Mouse (Mus musculus): ENCODE results near the gene Baz2b. TPM values are rescaled to one million over a fixed set of nuclear protein-coding genes. Genes with fewer than 3 reads are reported as not detected.
"Not testable (repeated sequence)": the region's sequence is repeated elsewhere in the genome, so short reads cannot be mapped to it uniquely, and the experiment has no call there.

Gene Baz2b
- total RNA-seq, 1 experiment from 2014 or later = 143 TPM

DNA sequence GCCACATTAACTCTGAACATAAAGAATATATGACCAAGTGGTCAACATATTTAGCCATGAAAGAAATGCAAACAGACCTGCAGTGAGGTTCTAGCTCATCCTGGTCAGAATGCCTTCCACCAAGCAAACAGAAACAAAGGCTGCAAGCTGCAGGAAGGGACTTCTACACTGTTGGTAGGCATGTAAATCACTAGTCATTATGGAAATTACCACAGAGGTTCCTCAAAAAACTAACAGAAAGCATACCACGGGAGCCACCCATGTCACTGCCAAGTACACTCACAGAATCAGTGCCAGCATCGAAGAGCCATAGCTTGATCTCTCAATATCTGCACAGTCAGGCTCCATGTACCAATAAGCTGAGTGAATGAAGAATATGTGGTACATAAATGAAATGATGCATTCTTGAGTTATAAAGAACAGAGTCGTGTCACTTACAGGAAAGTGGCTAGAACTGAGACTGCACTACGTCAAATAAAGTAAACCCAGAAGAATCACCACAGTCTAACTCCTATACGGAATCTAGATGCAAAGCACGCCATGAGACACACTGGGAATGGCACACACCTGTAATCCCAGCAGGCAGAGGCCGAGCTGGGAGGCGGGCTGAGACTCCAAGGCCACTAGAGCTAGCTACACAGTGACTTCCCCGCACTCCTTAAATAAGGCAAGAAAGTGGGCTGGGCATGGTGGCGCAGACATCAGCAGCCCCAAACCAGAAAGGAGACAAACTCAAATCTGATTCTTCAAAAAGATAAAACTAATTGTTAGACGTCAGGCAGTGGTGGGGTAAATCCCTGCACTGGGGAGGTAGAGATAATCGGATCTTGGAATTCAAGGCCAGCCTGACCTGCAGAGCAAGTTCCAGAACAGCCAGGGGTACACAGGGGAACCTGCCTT is 95.7 kb downstream of the Baz2b start:
- peak; percentile 93 for ATAC-seq (replicated peaks; ENCODE audit: low read depth, poor library complexity, severe bottlenecking)

DNA sequence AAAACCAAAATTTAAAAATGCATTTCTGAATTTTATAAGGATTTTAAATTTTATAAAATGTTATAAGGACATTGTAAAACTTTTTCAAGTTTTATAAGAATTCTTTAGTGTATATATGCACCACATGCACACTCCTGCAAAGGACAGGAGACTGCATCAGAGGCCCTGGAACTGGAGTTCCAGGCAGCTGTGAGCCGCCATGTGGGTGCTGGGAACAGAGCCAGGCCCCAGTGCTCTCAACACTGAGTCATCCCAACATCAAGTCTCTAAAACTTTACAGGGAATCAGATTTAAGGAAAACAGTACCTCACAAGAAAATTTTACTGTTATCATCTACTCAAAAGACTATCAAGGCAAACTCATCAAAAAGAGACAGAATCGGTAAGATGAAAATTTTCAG is 97.5 kb downstream of the Baz2b start:
- ATAC-seq (replicated peaks; ENCODE audit: low read depth, poor library complexity, severe bottlenecking) = no peak

DNA sequence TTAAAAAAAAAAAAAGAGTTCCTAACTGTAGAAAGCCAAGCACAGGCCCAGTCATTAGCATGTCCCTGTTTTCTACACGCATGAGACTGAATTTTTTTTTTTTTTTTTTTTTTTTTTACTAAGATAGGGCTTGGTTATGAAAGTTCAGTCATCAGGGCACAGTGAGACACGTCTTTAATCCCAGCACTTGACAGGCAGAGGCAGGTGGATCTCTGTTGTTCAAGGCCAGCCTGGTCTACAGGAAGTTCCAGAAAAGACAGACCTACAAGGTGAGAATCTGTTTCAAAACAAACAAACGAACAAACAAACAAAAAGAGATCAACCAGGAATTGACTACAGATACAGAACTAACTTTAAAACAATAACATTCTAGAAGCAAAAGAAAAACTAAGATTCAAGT is 100.6 kb downstream of the Baz2b start:
- ATAC-seq (replicated peaks; ENCODE audit: low read depth, poor library complexity, severe bottlenecking) = no peak

DNA sequence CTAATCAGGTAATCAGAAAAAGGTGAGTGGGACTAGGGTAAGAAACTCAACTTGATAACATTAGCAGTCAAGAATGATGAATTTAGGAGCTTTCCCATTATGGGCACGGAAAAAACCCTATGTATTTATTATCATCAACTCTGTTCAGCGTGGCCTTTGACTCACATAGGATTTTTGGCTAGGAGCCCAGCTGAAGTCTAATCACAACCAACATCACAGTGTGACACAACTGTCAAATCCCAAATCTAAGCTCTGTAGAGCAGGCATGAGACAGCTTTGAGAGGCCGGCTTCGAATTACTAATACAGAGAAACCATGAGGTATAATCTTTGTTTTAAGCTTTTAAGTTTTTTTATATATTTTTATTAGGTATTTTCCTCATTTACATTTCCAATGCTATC is 113.0 kb downstream of the Baz2b start:
- 0 out of 2 replicates have a peak, but pooled peaks have one; percentile 18 for ATAC-seq (replicated peaks; ENCODE audit: low read depth, poor library complexity, severe bottlenecking)

DNA sequence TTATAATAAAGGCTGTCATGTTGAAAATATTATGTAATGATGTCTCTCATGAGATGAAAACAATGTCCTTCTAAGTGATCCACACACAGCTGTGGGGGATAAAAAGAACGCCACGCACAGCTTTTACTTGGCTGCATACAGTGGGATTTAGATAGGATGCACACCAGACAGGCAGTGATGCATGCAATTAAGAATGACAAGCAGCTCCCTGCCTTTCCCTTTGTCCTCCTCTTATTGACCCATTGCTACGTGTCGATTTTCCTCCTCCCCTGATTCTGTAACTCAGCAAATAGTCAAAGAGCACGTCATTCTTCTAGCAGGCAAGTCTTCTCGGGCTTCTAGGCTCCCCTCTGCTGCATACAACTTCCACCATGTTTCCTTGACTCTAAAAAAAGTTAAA is 119.4 kb downstream of the Baz2b start:
- no peak for ATAC-seq (replicated peaks; ENCODE audit: low read depth, poor library complexity, severe bottlenecking)

DNA sequence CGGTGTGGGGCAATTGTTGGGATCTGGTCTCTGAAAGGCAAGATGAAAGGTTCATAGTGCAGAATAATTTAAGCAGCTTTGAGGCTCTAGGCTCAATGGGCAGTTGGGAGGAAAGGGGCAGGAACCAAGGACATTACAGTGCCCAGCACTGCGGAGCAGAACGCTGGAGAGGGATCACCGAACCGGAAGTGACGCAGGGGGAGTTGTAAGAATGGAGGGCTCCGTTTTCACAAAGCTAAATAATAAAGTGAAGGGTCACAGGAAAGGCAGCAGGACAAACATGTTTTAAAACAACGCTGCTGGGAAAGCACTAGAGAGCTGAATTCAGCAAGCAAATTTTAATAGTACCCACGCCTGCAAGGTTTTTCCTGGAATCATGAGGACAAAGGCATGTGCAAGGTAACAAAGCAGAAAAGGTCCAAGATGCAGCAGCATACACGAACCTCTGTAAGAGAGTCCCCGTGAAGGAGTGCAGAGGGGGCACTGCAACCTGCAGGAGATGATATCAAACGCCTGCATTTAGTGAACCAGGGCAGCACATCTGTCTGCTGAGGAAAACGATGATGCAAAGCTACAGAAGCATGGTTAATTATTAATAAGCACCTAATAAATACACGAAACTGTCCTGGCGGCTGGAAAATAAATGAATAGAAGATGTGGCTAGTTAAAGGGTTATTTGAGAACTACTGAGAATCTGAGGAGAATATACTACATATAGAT is 120.0 kb downstream of the Baz2b start:
- ATAC-seq (replicated peaks; ENCODE audit: low read depth, poor library complexity, severe bottlenecking) = no peak

DNA sequence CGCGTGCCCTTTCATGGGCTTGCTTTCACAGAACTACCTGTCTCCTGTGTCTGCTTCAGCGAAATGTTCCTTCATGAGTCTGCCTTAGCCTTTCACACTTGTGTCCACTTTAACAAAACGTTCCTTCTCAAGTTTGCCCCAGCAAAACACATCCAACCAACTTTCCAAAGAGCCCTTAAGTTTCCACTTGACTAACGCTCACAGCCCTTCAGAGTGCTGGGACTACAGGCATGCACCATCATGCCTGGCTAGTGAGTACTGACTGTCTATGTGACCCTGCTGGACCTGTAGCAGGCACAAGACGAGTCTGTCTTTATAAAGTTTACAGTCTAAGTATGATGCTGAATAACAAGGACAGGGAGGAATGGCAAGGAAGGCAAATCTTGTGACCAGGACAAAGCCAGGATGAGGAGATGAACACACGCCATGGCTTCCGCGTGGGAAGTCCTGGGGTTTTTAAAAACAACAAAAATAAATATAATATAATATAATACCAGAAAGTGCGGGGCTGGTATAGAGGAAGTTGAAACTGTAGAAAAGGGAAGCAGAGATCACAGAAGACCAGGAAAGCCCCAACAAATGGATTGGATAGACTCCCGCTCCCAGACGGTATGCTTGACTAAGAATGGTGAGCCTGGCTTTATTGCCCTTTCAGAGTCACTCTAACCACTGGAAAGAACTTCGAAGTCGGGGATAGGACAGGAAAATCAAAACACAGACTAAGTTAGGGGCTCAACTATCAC is 120.7 kb downstream of the Baz2b start:
- peak; percentile 60 for ATAC-seq (replicated peaks; ENCODE audit: low read depth, poor library complexity, severe bottlenecking)

DNA sequence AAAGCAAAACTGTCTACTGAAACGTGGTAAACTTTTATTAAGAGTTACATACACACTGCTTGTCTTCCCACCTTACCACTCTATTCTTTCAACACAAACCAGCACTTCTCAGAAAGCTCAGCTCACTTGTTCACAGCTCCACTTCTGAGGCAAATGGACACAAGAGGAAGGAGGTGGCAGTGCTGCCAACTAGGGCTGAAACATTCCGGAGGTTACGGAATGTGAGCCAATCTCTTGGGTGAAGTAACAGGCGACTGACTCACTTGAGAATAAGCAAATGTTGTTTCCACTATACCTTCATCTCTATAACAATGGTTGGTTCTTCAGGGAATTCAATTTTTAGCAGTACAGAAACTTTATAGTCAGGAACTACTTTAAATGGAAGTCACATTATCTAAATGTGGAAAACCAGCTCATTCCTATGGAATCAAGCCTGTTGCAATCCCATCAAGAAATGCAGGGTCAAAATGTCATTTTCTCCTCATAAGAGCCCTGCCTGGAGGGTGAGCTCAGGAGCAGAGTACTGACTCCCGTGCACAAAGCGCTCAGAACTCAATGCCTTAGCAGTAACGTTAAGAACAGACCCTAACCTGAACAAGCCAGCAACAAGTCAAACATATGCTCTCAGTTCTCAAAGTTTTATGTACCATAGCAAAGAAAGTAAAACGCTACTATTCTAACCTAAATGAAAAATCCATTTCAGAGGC is 123.3 kb downstream of the Baz2b start:
- no peak for ATAC-seq (replicated peaks; ENCODE audit: low read depth, poor library complexity, severe bottlenecking)

DNA sequence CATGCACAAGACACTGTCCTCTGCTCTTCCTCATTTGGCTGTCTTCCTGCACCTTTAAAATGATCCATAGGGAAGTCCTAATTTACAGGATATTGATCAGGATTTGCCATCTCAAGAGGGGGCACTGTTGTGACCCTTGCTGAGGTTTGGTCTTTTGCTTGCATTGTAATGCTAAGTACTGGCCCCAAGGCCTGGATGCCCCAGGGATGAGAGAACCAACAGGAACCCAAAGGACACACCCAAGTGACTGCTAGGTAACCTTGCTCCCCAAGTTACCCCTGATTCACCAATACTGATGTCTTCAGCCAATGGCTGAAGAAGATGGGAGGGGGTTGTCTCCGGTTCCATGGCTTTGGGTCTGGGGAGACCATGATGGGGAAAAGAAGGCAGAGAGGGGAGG is 124.8 kb downstream of the Baz2b start:
- ATAC-seq (replicated peaks; ENCODE audit: low read depth, poor library complexity, severe bottlenecking) = no peak

DNA sequence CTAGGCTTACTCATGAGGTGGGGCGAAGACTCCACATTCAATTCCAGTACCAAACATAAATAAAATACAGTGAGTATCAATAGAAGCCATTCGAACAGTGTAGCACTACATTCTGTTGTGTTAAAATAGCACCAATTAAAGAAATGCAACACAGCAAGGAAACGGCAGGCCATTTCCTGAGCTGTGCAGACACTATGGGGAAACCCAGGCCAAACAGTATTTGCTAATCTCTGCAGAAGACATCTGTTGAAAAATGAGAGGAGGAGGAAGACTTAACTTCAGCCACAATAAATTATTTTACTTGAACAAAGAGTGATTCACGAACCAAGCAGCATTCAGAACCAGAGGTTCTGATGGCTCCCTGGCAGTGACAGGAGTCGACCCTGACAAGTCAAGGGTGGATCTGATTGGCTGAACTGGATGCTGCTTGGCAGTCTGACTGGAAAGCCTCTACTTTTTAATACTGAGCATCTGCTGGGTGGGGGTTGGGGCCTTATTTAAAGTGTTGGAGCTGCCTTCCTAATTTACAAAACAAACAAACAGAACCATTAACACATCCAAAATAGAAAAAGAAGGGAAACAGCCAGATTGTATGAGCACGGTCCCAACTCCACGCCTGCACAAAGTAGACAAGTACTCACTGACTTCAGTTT is 126.5 kb downstream of the Baz2b start:
- no peak for ATAC-seq (replicated peaks; ENCODE audit: low read depth, poor library complexity, severe bottlenecking)

DNA sequence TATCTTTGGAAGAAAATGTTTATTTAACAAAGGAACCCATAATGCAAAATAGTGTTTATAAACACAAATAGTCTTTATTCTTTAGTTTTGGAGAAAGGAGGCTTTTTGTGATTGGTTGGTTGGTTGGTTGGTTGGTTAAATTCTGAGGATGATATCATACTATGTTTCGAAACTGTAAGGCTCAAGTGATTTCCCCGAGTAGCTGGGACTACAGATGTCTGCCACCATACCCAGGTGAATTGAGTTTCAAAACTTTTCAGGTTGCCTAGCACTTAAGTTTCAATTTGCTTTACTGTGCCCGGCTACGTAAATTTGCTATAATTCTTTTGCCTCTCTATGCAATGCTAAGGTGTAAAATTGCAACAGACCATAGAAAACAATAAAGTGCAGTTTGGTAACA is 127.4 kb downstream of the Baz2b start:
- no peak for ATAC-seq (replicated peaks; ENCODE audit: low read depth, poor library complexity, severe bottlenecking)

DNA sequence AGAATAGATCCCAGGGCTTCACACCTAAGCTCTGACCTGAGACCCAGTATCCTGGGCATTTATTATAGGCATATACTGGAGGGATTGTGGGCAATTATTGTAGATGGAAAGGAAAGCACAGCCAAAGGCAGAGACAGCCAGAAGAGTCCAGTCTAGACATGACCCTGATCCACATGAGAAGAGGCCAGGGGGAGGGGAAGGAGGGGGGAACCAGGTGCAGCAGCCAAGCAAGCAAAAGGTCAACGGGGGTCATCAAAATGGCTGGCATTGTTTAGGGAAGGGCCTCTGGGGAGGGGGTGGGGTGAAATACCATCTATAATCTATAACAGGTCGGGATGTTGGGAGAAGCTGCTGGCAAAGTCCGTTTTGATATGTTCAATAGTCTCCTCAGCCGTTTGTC is 128.8 kb downstream of the Baz2b start:
- no peak for ATAC-seq (replicated peaks; ENCODE audit: low read depth, poor library complexity, severe bottlenecking)

DNA sequence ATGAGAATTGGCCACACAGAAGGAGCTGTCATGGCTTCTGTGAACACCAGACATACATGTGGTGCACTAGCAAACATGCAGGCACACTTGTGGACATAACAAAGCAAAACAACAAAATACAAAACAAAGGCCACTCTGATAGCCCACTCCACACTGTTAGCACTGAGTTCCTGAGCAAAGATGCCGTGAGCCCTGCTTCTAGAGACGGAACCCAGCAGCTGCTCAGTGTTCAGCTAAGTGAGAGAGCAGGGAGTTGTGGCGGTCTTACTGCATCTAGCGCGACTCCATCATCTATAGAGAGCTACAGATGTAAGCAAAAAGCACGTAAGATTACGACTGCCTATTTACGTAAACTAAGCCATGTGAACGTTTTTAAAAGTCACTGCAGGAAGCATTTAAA is 132.0 kb downstream of the Baz2b start:
- no peak for ATAC-seq (replicated peaks; ENCODE audit: low read depth, poor library complexity, severe bottlenecking)

DNA sequence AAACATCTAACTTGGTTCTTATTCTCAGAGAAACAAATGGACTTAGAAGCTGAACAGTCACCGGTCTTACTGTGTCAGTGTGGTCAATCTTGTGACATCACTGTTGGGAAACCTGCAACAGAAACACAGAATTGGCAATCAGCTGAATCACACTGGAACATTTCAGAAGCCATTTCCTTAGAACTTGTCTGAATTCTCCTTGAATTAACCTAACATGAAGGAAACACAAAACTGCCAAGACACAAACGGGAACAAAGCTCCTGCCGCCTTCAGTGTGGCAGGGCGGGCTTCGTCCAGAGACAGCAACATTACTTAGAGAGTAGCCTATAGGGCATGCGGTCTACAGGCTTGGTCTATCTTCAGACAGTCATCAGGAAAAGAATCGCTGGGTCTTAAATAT is 132.8 kb downstream of the Baz2b start:
- peak; percentile 73 for ATAC-seq (replicated peaks; ENCODE audit: low read depth, poor library complexity, severe bottlenecking)

DNA sequence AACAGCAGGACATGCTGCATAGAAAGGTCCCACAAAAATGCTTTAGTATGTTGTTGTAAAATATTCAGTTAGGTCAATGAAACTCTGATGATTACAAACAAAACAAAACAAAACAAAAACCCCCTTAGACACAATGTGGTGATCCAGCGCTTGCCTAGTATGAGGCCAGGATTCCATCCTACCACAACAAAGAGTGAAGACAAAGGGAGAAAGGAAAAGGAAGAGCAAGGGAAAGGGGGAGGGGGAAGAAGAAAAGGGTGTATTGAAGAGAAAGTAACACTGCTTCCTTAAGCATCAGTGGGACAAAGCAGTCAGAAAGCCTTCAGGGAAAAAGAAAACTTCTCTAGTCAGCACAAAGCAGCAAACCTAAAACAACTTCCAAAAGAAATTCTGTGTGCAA is 133.6 kb downstream of the Baz2b start:
- no peak for ATAC-seq (replicated peaks; ENCODE audit: low read depth, poor library complexity, severe bottlenecking)

DNA sequence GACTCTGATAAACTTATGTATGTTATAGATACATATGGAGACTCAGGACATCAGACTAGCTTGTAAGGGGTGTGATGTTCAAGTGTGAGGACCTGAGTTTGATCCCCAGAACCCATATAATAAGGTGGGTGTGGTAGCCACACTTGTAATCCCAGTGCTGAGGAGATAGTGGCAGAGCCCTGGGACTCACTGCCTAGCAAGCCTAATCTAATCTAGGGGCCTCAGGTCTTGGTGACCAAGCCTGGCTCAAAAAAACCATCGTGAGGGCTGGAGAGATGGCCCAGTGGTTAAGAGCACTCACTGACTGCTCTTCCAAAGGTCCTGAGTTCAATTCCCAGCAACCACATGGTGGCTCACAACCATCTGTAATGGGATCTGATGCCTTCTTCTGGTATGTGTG is 135.8 kb downstream of the Baz2b start:
- not testable (repeated sequence) for ATAC-seq (replicated peaks; ENCODE audit: low read depth, poor library complexity, severe bottlenecking)

DNA sequence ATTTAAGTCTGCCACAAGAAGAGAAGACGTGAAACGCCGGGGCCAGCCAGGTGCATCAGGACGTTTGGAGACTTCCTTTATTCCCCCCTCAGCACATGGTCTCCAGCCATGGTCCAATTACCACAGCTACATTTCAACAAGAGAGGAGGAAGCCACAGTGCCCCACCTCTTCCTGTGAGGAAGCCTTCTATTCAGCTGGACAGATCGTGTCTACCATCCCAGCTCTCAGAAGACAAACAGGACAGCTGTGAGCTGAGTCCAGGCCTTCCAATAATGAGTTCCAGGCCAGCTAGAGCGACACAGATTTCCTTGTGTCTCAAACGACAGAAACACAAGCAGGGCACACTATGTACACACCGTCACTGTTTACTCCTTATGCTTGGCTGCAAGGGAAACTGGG is 137.8 kb downstream of the Baz2b start:
- ATAC-seq (replicated peaks; ENCODE audit: low read depth, poor library complexity, severe bottlenecking) = peak; percentile 94

DNA sequence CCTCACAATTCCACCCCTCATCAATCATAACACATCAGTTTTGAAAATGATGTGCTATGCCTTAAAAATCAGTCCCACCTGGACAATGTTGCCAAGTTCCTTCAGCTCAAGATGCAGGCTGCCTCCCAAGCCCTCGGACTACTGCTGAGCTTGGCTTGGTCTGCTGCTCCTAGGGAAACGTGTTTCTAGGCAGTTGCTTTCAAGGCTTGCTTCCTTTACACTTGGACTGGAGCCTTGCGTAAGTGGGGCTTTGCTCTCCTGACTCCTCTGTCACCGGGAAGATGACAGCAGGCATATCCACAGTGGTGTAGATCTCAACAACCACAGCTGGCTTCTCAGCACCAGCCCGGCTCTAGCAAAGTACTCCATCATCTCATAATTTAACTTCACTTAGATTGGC is 138.7 kb downstream of the Baz2b start:
- ATAC-seq (replicated peaks; ENCODE audit: low read depth, poor library complexity, severe bottlenecking) = peak; percentile 16; the same call in 1 of the 2 replicates

DNA sequence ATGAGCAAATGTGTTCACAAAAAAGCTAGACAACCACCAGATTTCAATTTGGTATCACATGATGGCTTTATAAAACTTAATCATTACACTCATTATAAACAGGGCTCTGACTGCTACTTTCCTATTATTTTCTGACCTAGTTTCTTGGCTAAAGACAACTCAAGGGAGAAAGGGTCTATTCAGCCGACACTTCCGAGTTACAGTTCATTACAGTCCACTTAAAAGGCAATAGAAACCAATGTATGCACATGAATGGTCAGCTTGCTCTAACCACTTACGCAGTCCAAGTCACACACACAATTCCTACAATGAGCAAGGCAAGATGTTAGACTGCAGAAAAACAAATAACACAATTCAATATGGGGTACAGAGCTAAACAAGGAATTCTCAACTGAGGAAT is 141.2 kb downstream of the Baz2b start:
- no peak for ATAC-seq (replicated peaks; ENCODE audit: low read depth, poor library complexity, severe bottlenecking)

DNA sequence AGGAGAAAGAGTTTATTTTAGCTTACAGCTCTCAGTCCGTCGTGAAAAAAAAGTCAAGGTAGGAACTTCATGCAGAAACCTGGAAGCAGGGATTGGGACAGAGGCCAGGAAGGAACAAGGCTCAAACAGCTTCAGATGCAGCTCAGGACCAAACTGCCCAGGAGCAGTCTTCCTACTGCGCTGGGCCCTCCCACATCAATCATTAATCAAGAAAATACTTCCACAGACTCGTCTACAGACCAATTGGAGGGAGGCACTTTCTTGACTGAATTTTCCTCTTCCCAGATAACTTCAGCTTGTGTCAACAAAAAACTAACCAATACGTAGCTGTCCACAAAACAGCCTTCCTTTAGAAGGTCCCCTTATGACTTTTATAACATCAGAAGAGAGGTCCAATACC is 144.2 kb downstream of the Baz2b start:
- no peak for ATAC-seq (replicated peaks; ENCODE audit: low read depth, poor library complexity, severe bottlenecking)
